Mouse (Mus musculus): ENCODE data around the gene Notch1. TPM values are rescaled to one million over a fixed set of nuclear protein-coding genes. Genes with fewer than 3 reads are reported as not detected.

Gene Notch1
- polyA plus RNA-seq, 1 experiment, result 16.3 TPM

GRCm38 (mm10) chr2:26503661-26504575, 12.5 kb downstream of the Notch1 start:
- H3K4me2 ChIP-seq (ENCODE audit: low read depth), result peak overlapping the region; percentile 83
- no peaks in the 10 kb centered on the region for H3K27me3 ChIP-seq (ENCODE audit: control insufficient read depth, insufficient read depth, insufficient read length)
- peak overlapping the region; percentile 99 for H3K4me3 ChIP-seq
- H3ac ChIP-seq (ENCODE audit: control insufficient read depth, insufficient read length), result peak overlapping the region; percentile 80
- peaks cover 40% of the 10 kb centered on the region for H3K79me2 ChIP-seq (ENCODE audit: control insufficient read depth, insufficient read depth)
- TF ChIP-seq POLR2A (IDR thresholded peaks at IDR 0.05; ENCODE audit: insufficient read length, low read depth), result peak; percentile 94
- TF ChIP-seq POLR2AphosphoS2 (IDR thresholded peaks at IDR 0.05; ENCODE audit: insufficient read length, low read depth), result peak; percentile 95
- TF ChIP-seq E2F4 (IDR thresholded peaks at IDR 0.05; ENCODE audit: insufficient read depth), result no peak
- no peak for TF ChIP-seq MYOD1 (IDR thresholded peaks at IDR 0.05; ENCODE audit: control insufficient read depth in 1 of 3, insufficient read length in 2 of 3, low read depth in 2 of 3)
- peaks cover 5% of the 10 kb centered on the region for H3K36me3 ChIP-seq (ENCODE audit: control insufficient read depth, insufficient read depth)

- TF ChIP-seq POLR2A (IDR thresholded peaks at IDR 0.05; ENCODE audit: insufficient read length, low read depth) (no peak), MYOD1 (IDR thresholded peaks at IDR 0.05; ENCODE audit: control insufficient read depth in 1 of 3, insufficient read length in 2 of 3, low read depth in 2 of 3) (peak in 1 of 3 experiments; percentile 46), MYOG (IDR thresholded peaks at IDR 0.05; ENCODE audit: control insufficient read depth in 1 of 3, insufficient read depth in 1 of 3, insufficient read length in 2 of 3, low read depth in 2 of 3) (peak in 2 of 3 experiments; percentile 7 to 52)
Observed at GRCm38 (mm10) chr2:26502863-26503631, 13.4 kb downstream of the Notch1 start.

GRCm38 (mm10) chr2:26502299-26502862, 14.1 kb downstream of the Notch1 start:
- peak overlapping the region; percentile 99 for H3K4me3 ChIP-seq
- H3K27me3 ChIP-seq (ENCODE audit: control insufficient read depth, insufficient read depth, insufficient read length), result no peaks in the 10 kb centered on the region
- TF ChIP-seq TCF3 (IDR thresholded peaks at IDR 0.05; ENCODE audit: insufficient read length, low read depth) (no peak), MAX (IDR thresholded peaks at IDR 0.05; ENCODE audit: low read depth) (no peak), MYOD1 (IDR thresholded peaks at IDR 0.05; ENCODE audit: control insufficient read depth in 1 of 3, insufficient read length in 2 of 3, low read depth in 2 of 3) (peak in 2 of 3 experiments; percentile 37 to 73), MYOG (IDR thresholded peaks at IDR 0.05; ENCODE audit: control insufficient read depth in 1 of 3, insufficient read depth in 1 of 3, insufficient read length in 2 of 3, low read depth in 2 of 3) (peak in 2 of 3 experiments; percentile 38 to 88), TCF12 (IDR thresholded peaks at IDR 0.05; ENCODE audit: insufficient read depth, poor library complexity, severe bottlenecking) (no peak), POLR2AphosphoS2 (IDR thresholded peaks at IDR 0.05; ENCODE audit: insufficient read length, low read depth) (peak; percentile 9)
- H3K4me2 ChIP-seq (ENCODE audit: low read depth), result peak overlapping the region; percentile 83
- H3ac ChIP-seq (ENCODE audit: control insufficient read depth, insufficient read length), result peak overlapping the region; percentile 80
- H3K79me2 ChIP-seq (ENCODE audit: control insufficient read depth, insufficient read depth), result peaks cover 55% of the 10 kb centered on the region
- H3K36me3 ChIP-seq (ENCODE audit: control insufficient read depth, insufficient read depth), result peaks cover 5% of the 10 kb centered on the region

More at GRCm38 (mm10) chr2:26502863-26503631, 13.4 kb downstream of the Notch1 start:
- Histone ChIP-seq H3K4me3 (peak overlapping the region; percentile 99), H3K4me2 (ENCODE audit: low read depth) (peak overlapping the region; percentile 83), H3ac (ENCODE audit: control insufficient read depth, insufficient read length) (peak overlapping the region; percentile 80), H3K36me3 (ENCODE audit: control insufficient read depth, insufficient read depth) (peaks cover 5% of the 10 kb centered on the region), H3K27me3 (ENCODE audit: control insufficient read depth, insufficient read depth, insufficient read length) (no peaks in the 10 kb centered on the region), H3K79me2 (ENCODE audit: control insufficient read depth, insufficient read depth) (peaks cover 48% of the 10 kb centered on the region)

- Histone ChIP-seq H3K36me3 (ENCODE audit: control insufficient read depth, insufficient read depth) (peaks cover 5% of the 10 kb centered on the region), H3K4me3 (peak overlapping the region; percentile 99), H3K27me3 (ENCODE audit: control insufficient read depth, insufficient read depth, insufficient read length) (no peaks in the 10 kb centered on the region), H3ac (ENCODE audit: control insufficient read depth, insufficient read length) (no peak overlapping the region), H3K4me2 (ENCODE audit: low read depth) (peak overlapping the region; percentile 83), H3K79me2 (ENCODE audit: control insufficient read depth, insufficient read depth) (peaks cover 62% of the 10 kb centered on the region)
- TF ChIP-seq TCF12 (IDR thresholded peaks at IDR 0.05; ENCODE audit: insufficient read depth, poor library complexity, severe bottlenecking) (no peak), MAX (IDR thresholded peaks at IDR 0.05; ENCODE audit: low read depth) (no peak)
Observed at GRCm38 (mm10) chr2:26501651-26502141, 14.8 kb downstream of the Notch1 start.

- peak in 1 of 3 experiments; percentile 34 for TF ChIP-seq MYOG (IDR thresholded peaks at IDR 0.05; ENCODE audit: control insufficient read depth in 1 of 3, insufficient read depth in 1 of 3, insufficient read length in 2 of 3, low read depth in 2 of 3)
- no peak for TF ChIP-seq E2F4 (IDR thresholded peaks at IDR 0.05; ENCODE audit: insufficient read depth)
- Histone ChIP-seq H3K27me3 (ENCODE audit: control insufficient read depth, insufficient read depth, insufficient read length) (no peaks in the 10 kb centered on the region), H3K79me2 (ENCODE audit: control insufficient read depth, insufficient read depth) (peaks cover 71% of the 10 kb centered on the region), H3ac (ENCODE audit: control insufficient read depth, insufficient read length) (no peak overlapping the region), H3K36me3 (ENCODE audit: control insufficient read depth, insufficient read depth) (peaks cover 5% of the 10 kb centered on the region), H3K4me2 (ENCODE audit: low read depth) (peak overlapping the region; percentile 83), H3K4me3 (peak overlapping the region; percentile 99)
Observed at GRCm38 (mm10) chr2:26500599-26501370, 15.7 kb downstream of the Notch1 start.
